Mouse (Mus musculus) heart, embryonic 16.5 days (tissue): Measurements from ENCODE around the gene Emilin1. TPM values are rescaled to one million over a fixed set of nuclear protein-coding genes. Genes with fewer than 3 reads are reported as not detected.

ENCODE experiments used
- ATAC-seq: fragments of 200-750 bp; cut with Nextera tagmentation; replicated peaks from 2 replicates; pipeline ENCODE4 v1.8.0; 2017; ENCODE audit warnings: moderate number of reproducible peaks; ENCODE audit not compliant: insufficient read depth, low FRiP score; ENCODE audit errors: extremely low read depth
- H3K27ac ChIP-seq: fragments of 300-500 bp; sonication (generic); 2 replicates; pipeline ENCODE4 v1.5.1; 2014; ENCODE audit warnings: mild to moderate bottlenecking, low read length, control low read depth, moderate library complexity
- H3K27me3 ChIP-seq: fragments of 300-500 bp; sonication (generic); 2 replicates; pipeline ENCODE4 v1.6.1; 2014; ENCODE audit warnings: low read length, mixed read lengths; ENCODE audit not compliant: control insufficient read depth, insufficient read depth
- H3K36me3 ChIP-seq: fragments of 300-500 bp; sonication (generic); 2 replicates; pipeline ENCODE4 v1.6.1; 2014; ENCODE audit not compliant: control insufficient read depth, insufficient read depth
- H3K4me1 ChIP-seq: fragments of 300-500 bp; sonication (generic); 2 replicates; pipeline ENCODE4 v1.6.1; 2014; ENCODE audit warnings: low read length, mixed read lengths; ENCODE audit not compliant: control insufficient read depth, insufficient read depth
- H3K4me2 ChIP-seq: fragments of 300-500 bp; sonication (generic); 2 replicates; pipeline ENCODE4 v1.6.1; 2014; ENCODE audit warnings: low read depth, mild to moderate bottlenecking, control low read depth, low read length
- H3K4me3 ChIP-seq: fragments of 300-500 bp; sonication (generic); 2 replicates; pipeline ENCODE4 v1.5.1; 2014; ENCODE audit warnings: mild to moderate bottlenecking, control low read depth, low read length
- H3K9ac ChIP-seq: fragments of 300-500 bp; sonication (generic); 2 replicates; pipeline ENCODE4 v1.6.1; 2014; ENCODE audit warnings: low read length, control low read depth
- H3K9me3 ChIP-seq: fragments of 300-500 bp; sonication (generic); replicated peaks from 2 replicates; pipeline ENCODE4 v1.6.1; 2016; ENCODE audit warnings: low read length; ENCODE audit not compliant: control insufficient read depth
- WGBS: fragments of 180-500 bp; shearing (Covaris S2); extraction: QIAGEN DNeasy Blood & Tissue Kit; methylation state at CpG from one replicate; pipeline ENCODE4 v1.1.7; 2014; 5-methylcytosine and 5-hydroxymethylcytosine counted together
- polyA plus RNA-seq: library from polyadenylated mRNA; unstranded; fragments of >200 nt; fragmentation: Nextera tagmentation; extraction: Ambion mirVana; gene quantifications from 2 replicates; pipeline ENCODE4 v1.2.1, GENCODE M21; 2015

Emilin1 gene
- polyA plus RNA-seq, 1 experiment from 2014 or later, result 145 TPM

GRCm38 (mm10) chr5:30955751-30956150, 42.5 kb downstream of the Emilin1 start:
- no peaks in the 10 kb centered on the region for H3K9me3 ChIP-seq
- H3K27ac ChIP-seq, result no peak overlapping the region
- no peak overlapping the region for H3K9ac ChIP-seq
- H3K27me3 ChIP-seq, result no peaks in the 10 kb centered on the region
- WGBS, result 95% methylated on average over 6 of the region's 6 CpGs
- H3K36me3 ChIP-seq, result peaks cover 41% of the 10 kb centered on the region
- no peak for ATAC-seq
- H3K4me1 ChIP-seq, result peaks cover 22% of the 10 kb centered on the region
- no peak overlapping the region for H3K4me3 ChIP-seq
- H3K4me2 ChIP-seq, result no peak overlapping the region

- no peak overlapping the region for H3K27ac ChIP-seq
- H3K27me3 ChIP-seq, result no peaks in the 10 kb centered on the region
- no peak for ATAC-seq
- peaks cover 37% of the 10 kb centered on the region for H3K36me3 ChIP-seq
- WGBS, result 89% methylated on average over 6 of the region's 6 CpGs
- no peaks in the 10 kb centered on the region for H3K9me3 ChIP-seq
- no peak overlapping the region for H3K9ac ChIP-seq
- H3K4me2 ChIP-seq, result no peak overlapping the region
- peaks cover 19% of the 10 kb centered on the region for H3K4me1 ChIP-seq
- H3K4me3 ChIP-seq, result no peak overlapping the region
These were observed 44.7 kb downstream of the Emilin1 start for GRCm38 (mm10) chr5:30957891-30958290.

- Histone ChIP-seq H3K36me3 (peaks cover 24% of the 10 kb centered on the region), H3K27ac (peak overlapping the region; percentile 91), H3K4me3 (peak overlapping the region; percentile 85), H3K4me2 (peak overlapping the region; percentile 91), H3K9me3 (0 out of 2 replicates have a peak, but pooled peaks cover 3% of the 10 kb centered on the region), H3K4me1 (peaks cover 19% of the 10 kb centered on the region), H3K27me3 (no peaks in the 10 kb centered on the region), H3K9ac (peak overlapping the region; percentile 92)
- 29% methylated on average over 19 of the region's 19 CpGs for WGBS
- no peak for ATAC-seq
These were observed 46.1 kb downstream of the Emilin1 start for GRCm38 (mm10) chr5:30959198-30959854.

GRCm38 (mm10) chr5:30959966-30960501, 46.8 kb downstream of the Emilin1 start, which contains the start of gene Preb:
TSS of gene Preb (minus strand) at chr5:30960361.
- peak within 1 kb of the TSS; percentile 91 for H3K4me2 ChIP-seq
- peak within 1 kb of the TSS; percentile 92 for H3K9ac ChIP-seq
- 0 out of 2 replicates have a peak, but pooled peaks cover 3% of the 10 kb centered on the region for H3K9me3 ChIP-seq
- H3K4me1 ChIP-seq, result peaks cover 19% of the 10 kb centered on the region
- H3K27ac ChIP-seq, result peak within 1 kb of the TSS; percentile 91
- ATAC-seq, result peak; percentile 95
- H3K36me3 ChIP-seq, result peaks cover 17% of the 10 kb centered on the region
- no peaks in the 10 kb centered on the region for H3K27me3 ChIP-seq
- WGBS, result under 1% methylated on average over 56 of the region's 56 CpGs
- H3K4me3 ChIP-seq, result peak within 1 kb of the TSS; percentile 85

DNA sequence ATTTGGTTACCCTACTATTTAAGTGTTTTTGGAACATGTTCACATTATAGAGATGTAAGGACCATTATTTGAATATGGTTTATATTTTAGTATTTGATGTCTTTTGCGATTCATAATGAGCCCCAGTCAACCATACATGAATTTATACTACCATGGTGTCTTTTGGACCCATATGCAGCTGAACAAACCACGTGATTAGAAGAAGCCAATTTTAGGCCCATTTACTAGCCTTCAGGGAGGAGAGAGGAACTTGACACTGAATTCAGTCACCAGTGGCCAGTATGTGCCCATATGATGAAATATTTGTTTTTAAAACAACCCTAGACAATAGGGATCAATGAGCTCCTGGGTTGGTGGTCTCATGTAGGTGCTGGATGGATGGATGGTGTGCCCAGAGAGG, 47.6 kb downstream of the Emilin1 start:
- H3K27me3 ChIP-seq, result no peaks in the 10 kb centered on the region
- H3K27ac ChIP-seq, result peak overlapping the region; percentile 69
- H3K4me2 ChIP-seq, result peak overlapping the region; percentile 91
- no peak for ATAC-seq
- H3K4me1 ChIP-seq, result peaks cover 19% of the 10 kb centered on the region
- H3K9ac ChIP-seq, result peak overlapping the region; percentile 92; the same call in 1 of the 2 replicates
- 0 out of 2 replicates have a peak, but pooled peaks cover 3% of the 10 kb centered on the region for H3K9me3 ChIP-seq
- peak overlapping the region; percentile 85 for H3K4me3 ChIP-seq
- WGBS, result 82% methylated on average over 2 of the region's 2 CpGs
- H3K36me3 ChIP-seq, result peaks cover 10% of the 10 kb centered on the region

GRCm38 (mm10) chr5:30961545-30962505, 48.6 kb downstream of the Emilin1 start:
- Histone ChIP-seq H3K9me3 (0 out of 2 replicates have a peak, but pooled peaks cover 3% of the 10 kb centered on the region), H3K4me2 (no peak overlapping the region), H3K4me3 (no peak overlapping the region), H3K27me3 (no peaks in the 10 kb centered on the region), H3K9ac (no peak overlapping the region), H3K27ac (peak overlapping the region; percentile 55), H3K4me1 (peaks cover 19% of the 10 kb centered on the region), H3K36me3 (peaks cover 6% of the 10 kb centered on the region; the same call in 1 of the 2 replicates)
- ATAC-seq, result no peak
- WGBS, result 42% methylated on average over 10 of the region's 10 CpGs

GRCm38 (mm10) chr5:30963916-30964315, 50.7 kb downstream of the Emilin1 start:
- no peaks in the 10 kb centered on the region for H3K36me3 ChIP-seq
- H3K9me3 ChIP-seq, result 0 out of 2 replicates have a peak, but pooled peaks cover 3% of the 10 kb centered on the region
- WGBS, result 77% methylated on average over 3 of the region's 3 CpGs
- no peak overlapping the region for H3K4me2 ChIP-seq
- H3K9ac ChIP-seq, result no peak overlapping the region
- peaks cover 5% of the 10 kb centered on the region for H3K4me1 ChIP-seq
- ATAC-seq, result no peak
- H3K27me3 ChIP-seq, result no peaks in the 10 kb centered on the region
- no peak overlapping the region for H3K27ac ChIP-seq
- H3K4me3 ChIP-seq, result no peak overlapping the region

DNA sequence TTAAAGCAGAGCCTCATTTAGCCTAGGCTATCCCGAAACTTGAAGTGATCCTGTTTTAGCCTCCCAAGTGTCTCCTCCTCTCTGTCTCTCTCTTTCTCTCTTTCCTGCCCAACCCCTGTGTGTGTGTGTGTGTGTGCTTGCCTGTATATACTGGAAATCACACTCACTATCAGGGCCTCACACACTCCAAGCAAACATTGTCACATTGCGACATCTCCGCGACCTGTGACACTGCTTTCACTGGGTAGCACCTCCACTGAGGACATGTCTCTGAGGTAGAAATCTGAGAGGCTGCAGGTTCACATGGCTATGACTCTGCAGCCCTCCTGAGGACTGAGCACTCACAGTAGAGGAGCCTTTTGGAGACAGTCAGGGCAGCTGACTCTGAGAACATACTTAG, 53.0 kb downstream of the Emilin1 start:
- H3K27me3 ChIP-seq, result no peaks in the 10 kb centered on the region
- no peaks in the 10 kb centered on the region for H3K36me3 ChIP-seq
- no peaks in the 10 kb centered on the region for H3K4me1 ChIP-seq
- 77% methylated on average over 4 of the region's 4 CpGs for WGBS
- ATAC-seq, result no peak
- H3K9me3 ChIP-seq, result 0 out of 2 replicates have a peak, but pooled peaks cover 3% of the 10 kb centered on the region
- no peak overlapping the region for H3K4me3 ChIP-seq
- H3K4me2 ChIP-seq, result no peak overlapping the region
- H3K27ac ChIP-seq, result no peak overlapping the region
- no peak overlapping the region for H3K9ac ChIP-seq
